Mouse (Mus musculus) Patski (cell line): ENCODE data around the gene Cdk14. TPM values are rescaled to one million over a fixed set of nuclear protein-coding genes. Genes with fewer than 3 reads are reported as not detected.

ENCODE experiments used
- ATAC-seq: fragments of 100-300 bp; one replicate; pipeline ENCODE4 v1.8.0; 2021
- CTCF ChIA-PET: fragments of 350-600 bp; sonication (Branson Sonifier 250); formaldehyde crosslinking; loops from one replicate; lab custom pipeline; 2022; ENCODE audit warnings: inconsistent platforms; lab: Charles Lee
- POLR2A ChIA-PET: fragments of 350-600 bp; sonication (Branson Sonifier 250); formaldehyde crosslinking; loops from one replicate; lab custom pipeline; 2022; ENCODE audit warnings: antibody characterized with exemption, inconsistent platforms; lab: Charles Lee
- DNase-seq: peaks from one replicate; pipeline ENCODE4 v3.0.0-alpha.2; 2011; ENCODE audit warnings: low read depth, low spot score
- H3K27me3 ChIP-seq: fragments of 371-371 bp; one replicate; pipeline ENCODE4 v1.5.1; 2021
- CTCF ChIP-seq: fragments of 100-300 bp; IDR thresholded peaks from one replicate; pipeline ENCODE4 v1.5.1; 2021
- in situ Hi-C: fragments of 300-500 bp; cut with MboI; formaldehyde crosslinking; loops from 3 replicates; pipeline ENCODE4 v1.11.1; 2018; ENCODE audit warnings: low pct_unique_long_range_greater_than_20kb, mixed read lengths
- polyA plus RNA-seq: library from polyadenylated mRNA; unstranded; gene quantifications from one replicate; pipeline ENCODE4 v1.2.3, GENCODE M21; 2021

Cdk14 gene
- polyA plus RNA-seq, 1 experiment from 2014 or later, result 21.7 TPM

GRCm38 (mm10) chr5:4801971-4802370 lies 618.1 kb downstream of the Cdk14 start:
- in situ Hi-C loops, result no loop called here
- POLR2A ChIA-PET, result no interaction called here
- no peak for DNase-seq
- ATAC-seq, result no peak
- CTCF ChIA-PET, result interaction anchor here (0.8 to 4.2 kb wide), 7 partner anchors 10 to 60 kb away, joined by 3 to 13 read pairs (median 4); no protein-coding TSS in a partner anchor
- no peak for TF ChIP-seq CTCF
- H3K27me3 ChIP-seq, result no peaks in the 10 kb centered on the region

DNA sequence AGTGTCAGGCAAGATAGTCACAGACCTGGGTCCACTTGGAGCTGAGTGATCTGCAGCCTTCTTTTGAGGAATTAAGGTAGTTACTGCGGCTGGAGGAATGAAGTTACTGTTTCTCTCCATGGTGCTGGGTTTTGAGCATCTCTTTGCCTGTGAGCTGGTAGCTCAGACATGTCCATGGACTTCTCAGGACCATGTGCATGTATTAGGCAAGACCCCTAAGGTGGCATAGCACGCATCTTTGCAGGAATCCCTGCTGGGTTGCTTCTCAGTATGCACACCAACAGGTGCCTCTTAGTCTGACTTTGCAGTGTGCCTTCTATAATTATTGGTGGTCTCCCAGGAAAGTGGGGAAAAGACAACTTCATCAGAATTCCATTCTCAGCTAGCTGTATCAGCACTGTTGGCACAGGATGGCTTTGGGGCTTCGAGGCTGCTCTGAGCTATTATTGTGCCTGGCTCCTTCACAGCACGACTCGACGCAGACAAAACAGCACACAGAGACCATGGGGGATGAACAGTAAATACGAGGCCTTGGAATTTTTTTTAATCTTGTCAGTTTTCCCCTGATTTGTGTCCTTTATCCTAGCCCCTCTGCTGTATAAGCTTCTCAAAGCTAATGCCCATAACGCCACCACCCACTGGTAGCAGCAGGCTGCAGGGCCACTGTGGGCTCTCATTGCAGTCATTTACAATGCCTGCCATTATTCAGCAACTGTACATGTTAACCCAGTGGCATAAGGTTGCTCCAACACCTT lies 618.8 kb downstream of the Cdk14 start:
- no peaks in the 10 kb centered on the region for H3K27me3 ChIP-seq
- ChIA-PET CTCF (interaction anchor here (0.8 to 4.2 kb wide), 4 partner anchors 11 to 61 kb away, joined by 3 to 13 read pairs (median 4); no protein-coding TSS in a partner anchor), POLR2A (no interaction called here)
- no peak for TF ChIP-seq CTCF
- in situ Hi-C loops, result no loop called here
- ATAC-seq, result no peak
- DNase-seq, result no peak

GRCm38 (mm10) chr5:4791219-4791618 lies 628.9 kb downstream of the Cdk14 start:
- ChIA-PET POLR2A (no interaction called here), CTCF (interaction anchor here (1.4 to 1.5 kb wide), 3 partner anchors 10 to 20 kb away, joined by 4 read pairs; no protein-coding TSS in a partner anchor)
- ATAC-seq (no peak), DNase-seq (no peak)
- H3K27me3 ChIP-seq, result no peaks in the 10 kb centered on the region
- in situ Hi-C loops, result no loop called here
- no peak for TF ChIP-seq CTCF

- in situ Hi-C loops, result no loop called here
- POLR2A ChIA-PET, result no interaction called here
- CTCF ChIA-PET, result interaction anchor here (1.4 to 1.5 kb wide), 3 partner anchors 11 to 21 kb away, joined by 4 read pairs; no protein-coding TSS in a partner anchor
- TF ChIP-seq CTCF, result no peak
- no peaks in the 10 kb centered on the region for H3K27me3 ChIP-seq
- ATAC-seq (no peak), DNase-seq (no peak)
These were observed 629.8 kb downstream of the Cdk14 start for GRCm38 (mm10) chr5:4790265-4790664.

GRCm38 (mm10) chr5:4788484-4788883 lies 631.6 kb downstream of the Cdk14 start:
- ChIA-PET POLR2A (no interaction called here), CTCF (no interaction called here)
- ATAC-seq (peak; percentile 96), DNase-seq (peak; percentile 38)
- in situ Hi-C loops, result no loop called here
- no peaks in the 10 kb centered on the region for H3K27me3 ChIP-seq
- no peak for TF ChIP-seq CTCF

GRCm38 (mm10) chr5:4786816-4787215 lies 633.3 kb downstream of the Cdk14 start:
- in situ Hi-C loops, result no loop called here
- no peak for TF ChIP-seq CTCF
- ChIA-PET CTCF (interaction anchor here (1.2 kb wide), 1 partner anchor 11 kb away, joined by 4 read pairs; no protein-coding TSS in a partner anchor), POLR2A (no interaction called here)
- DNase-seq (no peak), ATAC-seq (no peak)
- H3K27me3 ChIP-seq, result no peaks in the 10 kb centered on the region

DNA sequence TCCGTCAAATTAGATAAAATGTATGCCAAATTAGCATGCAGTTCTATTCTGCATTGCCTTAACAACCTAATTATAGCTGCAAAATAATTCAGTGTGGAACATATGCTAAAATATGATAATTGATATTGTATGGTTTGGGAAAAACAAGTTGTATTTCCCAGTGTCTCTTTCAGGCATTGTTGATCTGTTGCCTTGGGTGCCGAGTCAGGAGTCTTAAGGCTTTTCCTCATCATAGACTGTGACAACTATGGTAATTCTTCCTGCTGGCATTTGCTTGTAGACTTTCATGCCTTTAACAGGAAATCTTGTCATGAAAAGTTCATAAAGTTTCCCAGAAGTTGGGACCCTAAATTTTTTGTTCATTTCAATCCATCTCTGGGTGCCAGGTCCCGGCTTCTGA lies 641.8 kb downstream of the Cdk14 start:
- no peaks in the 10 kb centered on the region for H3K27me3 ChIP-seq
- ATAC-seq, result no peak
- ChIA-PET POLR2A (no interaction called here), CTCF (interaction anchor here (1.1 kb wide), 1 partner anchor 18 kb away, joined by 3 read pairs; no protein-coding TSS in a partner anchor)
- no peak for TF ChIP-seq CTCF
- DNase-seq, result no peak
- in situ Hi-C loops, result no loop called here

GRCm38 (mm10) chr5:4776495-4776894 lies 643.6 kb downstream of the Cdk14 start:
- ATAC-seq (no peak), DNase-seq (no peak)
- in situ Hi-C loops, result no loop called here
- POLR2A ChIA-PET, result no interaction called here
- CTCF ChIA-PET, result interaction anchor here (1.0 kb wide), 1 partner anchor 10 kb away, joined by 4 read pairs; no protein-coding TSS in a partner anchor
- no peaks in the 10 kb centered on the region for H3K27me3 ChIP-seq
- no peak for TF ChIP-seq CTCF

DNA sequence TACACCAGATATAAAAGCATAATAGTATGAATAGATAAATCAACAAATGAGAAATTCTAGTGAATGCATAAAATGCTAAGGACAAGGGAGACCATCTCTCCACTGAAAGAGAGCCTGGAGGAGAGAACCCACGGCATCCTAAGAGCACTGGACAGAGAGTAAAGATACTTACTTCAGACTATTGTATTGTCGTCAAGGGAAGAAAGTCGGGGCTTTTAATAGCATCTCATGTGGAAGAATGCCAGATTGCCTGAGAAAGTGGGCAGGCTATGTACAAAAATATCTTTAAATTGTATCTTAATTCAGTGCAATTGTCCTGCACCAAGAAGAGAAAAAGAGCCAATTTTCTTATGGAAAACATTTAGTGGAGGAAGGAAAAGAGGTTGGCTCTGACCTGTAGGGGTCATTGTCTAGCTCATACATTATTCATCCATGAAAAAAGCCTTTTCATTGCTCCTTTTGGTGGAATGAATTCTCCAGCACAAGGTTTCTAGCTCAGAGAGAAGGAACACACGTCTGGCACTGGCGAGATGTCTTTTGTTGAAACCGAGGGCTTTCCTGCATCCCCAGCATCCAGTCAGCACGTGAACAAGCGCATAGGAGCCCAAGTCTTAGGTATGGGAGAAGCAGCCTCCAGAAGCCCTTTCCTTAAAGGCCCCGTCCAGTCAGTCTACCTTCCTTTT lies 646.9 kb downstream of the Cdk14 start:
- DNase-seq, result no peak
- in situ Hi-C loops, result no loop called here
- no peaks in the 10 kb centered on the region for H3K27me3 ChIP-seq
- no peak for ATAC-seq
- POLR2A ChIA-PET, result interaction anchor here (0.6 kb wide), 1 partner anchor 357 kb away, joined by 7 read pairs; no protein-coding TSS in a partner anchor
- peak; percentile 9 for TF ChIP-seq CTCF
- CTCF ChIA-PET, result interaction anchor here (1.0 kb wide), 1 partner anchor 88 kb away, joined by 3 read pairs; no protein-coding TSS in a partner anchor

DNA sequence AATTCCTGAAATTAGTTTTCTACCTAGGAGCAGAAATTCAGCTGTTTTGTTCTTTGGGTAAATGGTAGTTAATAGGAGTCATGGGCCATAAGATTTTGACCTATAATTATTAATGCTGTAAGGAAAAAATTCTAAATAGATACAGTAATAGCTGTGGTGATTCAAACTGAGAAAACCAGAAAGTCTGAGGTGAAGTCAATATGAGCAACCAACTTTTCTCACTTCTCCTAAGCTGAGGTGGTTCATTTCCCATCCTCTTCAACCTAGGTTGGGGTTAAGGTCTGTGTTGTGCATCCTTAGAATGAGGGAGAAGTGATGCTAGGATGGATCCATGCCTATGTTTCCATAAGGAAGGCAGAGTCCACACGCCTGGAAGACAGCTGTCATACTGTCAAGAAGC lies 649.5 kb downstream of the Cdk14 start:
- no peak for TF ChIP-seq CTCF
- in situ Hi-C loops, result no loop called here
- ATAC-seq (no peak), DNase-seq (no peak)
- CTCF ChIA-PET, result no interaction called here
- H3K27me3 ChIP-seq, result no peaks in the 10 kb centered on the region
- POLR2A ChIA-PET, result interaction anchor here (0.6 to 1.2 kb wide), 2 partner anchors 14 to 46 kb away, joined by 3 to 10 read pairs; no protein-coding TSS in a partner anchor
